Mouse (Mus musculus) mouse embryonic stem cell (cell line): ENCODE measurements at regions not wholly inside any gene's neighbourhood (a gene's known extent, or its start where the extent isn't known, plus 50 kb on each side); places are given as distances from the start of the nearest gene placed in this dataset.

Experiments used
- in situ Hi-C, 2 experiments: fragments of 300-500 bp; cut with MboI; formaldehyde crosslinking; loops; 1 replicate in 1 of 2; 3 replicates in 1 of 2; pipeline ENCODE4 v1.14.3; 2019 to 2020; ENCODE audit warnings: low sequenced_read_pairs in 2 of 2, low pct_unique_long_range_greater_than_20kb in 1 of 2, mixed read lengths in 1 of 2; ENCODE audit not compliant: unreplicated experiment in 1 of 2

DNA sequence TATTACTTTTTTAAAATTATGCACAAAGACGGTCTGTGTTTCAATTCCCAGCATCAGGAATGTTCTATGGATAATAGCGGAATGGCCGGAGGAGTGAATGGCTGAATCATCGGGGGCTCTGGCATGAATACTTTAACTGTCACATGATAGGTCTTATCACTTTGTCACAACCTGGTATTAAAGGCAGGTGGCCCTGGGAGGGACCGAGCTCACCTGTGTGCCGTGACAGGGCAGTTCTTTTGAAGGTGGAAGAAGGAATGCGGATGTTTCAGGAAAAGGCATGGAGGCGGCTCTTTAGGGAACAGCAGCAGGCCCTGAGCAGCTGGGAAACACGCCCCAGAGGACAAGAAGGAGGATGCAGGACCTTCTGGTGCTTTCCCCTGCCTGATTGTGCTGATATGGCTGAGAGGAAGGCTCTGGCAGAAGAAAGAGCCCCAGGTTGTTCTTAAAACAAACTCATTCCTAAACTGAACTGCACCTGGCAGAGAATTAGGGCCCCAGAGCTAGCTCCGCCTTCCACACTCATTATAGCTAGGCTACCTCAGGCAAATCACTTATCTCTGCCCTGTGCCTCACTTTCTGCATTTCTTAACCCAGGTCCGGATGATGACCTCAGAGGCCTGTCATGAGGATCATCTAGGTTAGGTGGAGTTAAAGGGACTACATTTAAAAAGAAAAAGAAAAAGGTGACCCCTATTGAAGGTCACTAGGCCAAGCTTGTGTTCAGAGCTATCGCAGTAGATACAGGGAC is 184.8 kb upstream of the Bcor start:
- in situ Hi-C loops: loop anchor here in 1 of 2 experiments (25.0 kb wide), 1 partner anchor 183 kb away; the partner anchor contains the start of gene Bcor

DNA sequence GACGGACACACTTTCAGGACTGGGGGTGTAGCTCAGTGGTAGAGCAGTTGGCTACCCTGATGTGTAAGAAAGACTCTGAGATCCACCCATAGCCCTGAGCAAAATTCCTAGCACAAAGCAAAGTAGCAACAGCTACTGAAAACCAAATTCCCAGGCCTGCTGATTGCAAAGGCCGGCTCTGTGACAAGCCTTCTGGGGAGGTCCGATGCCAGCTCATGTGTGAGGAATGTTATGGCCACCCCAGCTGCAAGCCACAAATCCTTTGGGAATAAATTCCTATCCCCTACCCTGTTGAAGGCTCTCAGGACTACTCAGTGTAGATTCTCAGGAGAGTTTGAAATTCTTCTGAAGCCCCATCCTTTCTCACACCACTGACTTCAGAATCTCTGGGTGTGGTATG is 186.7 kb upstream of the Bcor start:
- in situ Hi-C loops: loop anchor here in 1 of 2 experiments (25.0 kb wide), 1 partner anchor 185 kb away; the partner anchor contains the start of gene Bcor

DNA sequence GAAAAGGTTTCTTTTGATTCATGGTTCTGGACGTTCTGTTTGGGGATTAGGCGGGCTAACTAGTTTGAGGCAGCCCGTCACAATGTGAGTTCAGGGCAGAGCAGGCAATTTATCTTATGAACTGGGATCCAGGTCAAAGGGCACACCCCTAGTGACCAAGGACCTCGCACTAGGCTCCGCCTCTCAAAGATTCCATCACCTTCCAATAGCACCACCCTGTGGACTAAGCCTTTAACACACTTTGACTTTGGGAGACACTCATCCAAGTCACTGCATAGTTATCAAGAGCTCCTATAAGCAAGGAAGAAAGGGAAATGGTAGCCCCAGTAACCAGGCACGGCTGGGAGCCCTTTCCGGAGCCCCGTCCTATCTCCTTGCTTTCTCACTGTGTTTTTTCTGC is 188.0 kb upstream of the Bcor start:
- in situ Hi-C loops: loop anchor here in 1 of 2 experiments (25.0 kb wide), 1 partner anchor 186 kb away; the partner anchor contains the start of gene Bcor

DNA sequence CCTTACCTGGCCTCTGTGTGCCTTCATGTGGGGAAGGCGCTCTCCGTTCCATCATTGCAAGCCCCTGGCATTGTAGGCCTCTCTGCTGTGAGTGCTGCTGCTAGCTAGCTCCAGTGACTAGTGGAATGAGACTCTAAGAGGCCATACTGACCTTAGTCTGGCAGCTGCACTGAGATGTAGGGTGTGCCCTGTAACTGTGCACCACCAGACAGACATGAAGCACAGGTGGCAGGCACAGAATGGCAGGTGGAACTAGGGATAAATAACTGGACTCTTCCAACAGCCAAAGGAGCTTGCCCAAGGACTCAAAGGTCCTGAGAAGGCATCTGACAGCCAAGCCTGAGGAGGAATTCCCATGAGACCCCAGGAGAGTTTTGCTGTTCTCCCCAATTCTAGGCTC is 194.7 kb upstream of the Bcor start:
- in situ Hi-C loops: loop anchor here in 1 of 2 experiments (25.0 kb wide), 1 partner anchor 718 kb away; no protein-coding TSS in a partner anchor

DNA sequence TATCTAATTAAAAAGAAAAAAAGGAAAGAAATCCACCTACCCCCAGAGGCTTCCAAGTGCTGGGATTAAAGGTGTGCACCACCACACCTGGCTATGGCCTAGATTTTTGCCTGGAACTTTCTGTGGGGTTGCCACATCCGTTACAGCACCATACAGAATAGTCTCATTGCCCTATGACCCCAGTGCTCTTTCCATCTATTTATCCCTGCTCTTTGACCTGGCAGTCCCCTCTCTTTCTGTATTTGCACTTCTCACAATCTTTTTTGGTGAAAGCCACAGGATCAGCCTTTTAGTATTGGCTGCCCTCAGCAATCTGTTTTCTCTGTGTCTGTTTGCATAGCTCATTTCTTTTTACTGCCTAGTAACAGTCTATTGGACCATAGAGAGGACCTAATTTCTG is 197.9 kb upstream of the Bcor start:
- in situ Hi-C loops: loop anchor here in 1 of 2 experiments (25.0 kb wide), 1 partner anchor 721 kb away; no protein-coding TSS in a partner anchor

DNA sequence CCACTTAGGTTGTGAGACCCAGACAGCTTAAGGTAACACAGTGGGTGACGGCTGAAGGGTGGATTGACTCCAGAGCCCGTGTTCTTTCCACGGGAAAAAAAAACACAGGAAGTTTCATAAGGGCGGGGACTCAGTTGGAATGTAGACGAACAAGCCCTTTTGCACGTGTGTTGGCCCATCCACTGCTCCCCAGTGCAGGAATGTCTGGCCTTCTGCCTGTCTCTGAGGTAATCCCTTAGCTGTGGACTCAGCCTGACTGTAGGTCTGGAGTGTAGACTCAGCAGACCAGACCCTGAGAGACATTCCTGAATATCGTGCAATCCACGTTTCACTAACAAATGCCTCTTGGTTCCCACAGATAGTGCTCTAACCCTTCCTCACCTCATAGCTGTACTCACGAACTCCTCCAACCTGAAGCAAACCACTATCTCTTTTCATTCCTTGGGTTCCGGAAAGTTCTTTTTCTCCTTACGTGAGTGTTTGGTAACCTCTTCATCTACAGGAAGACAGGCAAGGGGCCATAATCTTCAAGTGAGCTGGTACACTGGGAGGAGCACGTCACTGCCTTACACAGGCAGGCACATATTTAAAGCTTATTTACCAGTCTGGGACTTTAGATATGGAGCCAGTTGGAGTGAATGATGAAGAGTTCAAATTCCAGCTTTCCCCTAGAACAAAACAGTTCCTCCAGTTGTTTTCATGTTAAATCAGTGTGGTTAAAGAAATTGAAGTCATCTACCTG is 205.6 kb upstream of the Bcor start:
- in situ Hi-C loops: loop anchor here in 1 of 2 experiments (25.0 kb wide), 1 partner anchor 728 kb away; no protein-coding TSS in a partner anchor

DNA sequence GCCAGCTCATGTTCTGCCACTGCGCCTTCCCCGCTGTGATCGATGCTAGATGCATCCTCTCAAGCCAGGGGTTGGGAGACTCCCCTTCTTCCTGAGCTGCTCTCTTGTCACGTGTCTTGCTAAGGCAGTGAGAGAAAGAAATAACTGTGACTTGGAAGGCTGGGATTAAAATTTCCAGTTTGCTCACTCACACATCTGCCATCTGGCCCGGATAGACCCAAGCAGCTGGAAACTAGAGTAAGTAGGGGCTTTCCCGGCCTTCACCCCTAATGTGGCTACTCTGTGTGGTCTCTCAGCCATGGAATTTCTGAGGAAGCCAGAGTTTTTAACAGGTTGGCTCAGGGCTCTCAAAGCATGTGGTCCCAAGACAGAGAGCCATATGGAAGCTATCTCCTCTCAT is 206.6 kb upstream of the Bcor start:
- in situ Hi-C loops: loop anchor here in 1 of 2 experiments (25.0 kb wide), 1 partner anchor 730 kb away; no protein-coding TSS in a partner anchor

DNA sequence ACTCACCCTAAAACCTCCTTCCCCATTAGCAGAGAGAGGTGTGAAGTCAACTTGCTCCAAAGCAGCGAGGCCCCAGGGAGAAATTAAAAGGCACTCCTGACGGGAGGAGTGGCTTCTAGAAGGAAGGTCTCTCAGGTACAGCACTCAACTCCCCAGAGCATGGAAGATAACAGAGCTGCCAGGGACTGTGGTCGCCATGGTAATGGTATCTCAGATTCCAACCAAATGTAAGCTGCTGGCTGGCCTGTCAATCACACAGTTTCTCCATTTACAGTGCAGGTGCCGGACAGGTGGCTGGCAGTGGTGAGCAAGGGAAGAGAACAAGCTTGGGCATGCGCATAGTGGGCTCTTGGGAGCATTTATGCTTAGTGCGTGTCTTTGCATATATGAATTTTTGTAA is 213.5 kb upstream of the Bcor start:
- in situ Hi-C loops: loop anchor here in 1 of 2 experiments (25.0 kb wide), 1 partner anchor 736 kb away; no protein-coding TSS in a partner anchor

DNA sequence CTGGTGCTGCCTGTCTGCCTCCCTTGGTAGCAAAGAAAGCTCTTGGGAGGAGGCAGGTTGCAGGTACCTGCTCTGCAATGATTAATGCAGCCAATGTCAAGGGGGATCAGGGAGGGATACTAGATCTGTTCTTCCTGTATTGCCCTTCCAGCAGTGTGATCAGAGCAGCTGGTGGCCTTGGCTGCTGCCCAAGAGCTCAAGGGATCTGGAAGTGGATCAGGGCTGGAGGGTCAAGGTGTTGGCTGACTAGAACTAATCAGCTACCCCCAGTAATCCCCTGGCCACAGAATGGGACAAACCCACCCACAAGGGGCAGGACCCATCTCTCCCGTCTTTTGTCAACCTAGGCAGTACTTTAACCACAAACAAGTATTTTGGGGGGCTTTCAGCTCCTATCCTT is 211.8 kb upstream of the Atp6ap2 start:
- in situ Hi-C loops: no loop called here

DNA sequence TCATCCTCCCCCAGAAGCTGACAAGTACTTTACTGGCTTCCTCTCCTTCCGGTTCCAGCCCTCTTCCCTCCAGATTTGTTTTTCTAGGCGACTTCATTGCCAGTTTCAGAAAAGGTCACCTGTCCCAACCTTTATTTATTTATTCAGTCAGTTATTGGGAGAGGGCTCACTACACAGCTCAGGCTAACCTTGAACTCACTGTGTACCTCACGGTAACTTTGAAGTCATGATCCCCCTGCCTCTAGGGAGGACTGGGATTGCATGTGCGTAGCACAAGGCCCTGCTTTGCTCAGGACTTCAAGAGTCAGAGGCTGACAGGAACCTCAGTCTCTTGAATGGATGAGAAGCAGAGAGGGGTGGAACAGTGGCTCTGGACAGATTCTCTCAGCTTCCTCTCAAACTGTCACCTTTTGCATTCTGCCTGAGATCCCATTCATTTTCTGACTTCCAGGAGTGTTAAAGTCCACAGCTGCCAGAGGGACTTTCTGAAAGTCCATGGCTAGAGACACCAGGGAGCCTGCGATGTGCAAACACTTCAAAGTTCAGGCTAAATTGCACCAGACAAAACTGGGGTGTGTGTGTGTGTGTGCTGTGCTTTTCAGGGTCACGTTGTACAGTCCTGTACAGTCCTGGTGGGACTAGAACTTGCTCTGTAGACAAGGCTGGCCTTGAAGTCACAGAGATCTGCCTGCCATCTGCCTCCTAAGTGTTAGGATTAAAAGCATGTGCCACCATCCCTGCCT is 211.2 kb upstream of the Atp6ap2 start:
- in situ Hi-C loops: no loop called here

DNA sequence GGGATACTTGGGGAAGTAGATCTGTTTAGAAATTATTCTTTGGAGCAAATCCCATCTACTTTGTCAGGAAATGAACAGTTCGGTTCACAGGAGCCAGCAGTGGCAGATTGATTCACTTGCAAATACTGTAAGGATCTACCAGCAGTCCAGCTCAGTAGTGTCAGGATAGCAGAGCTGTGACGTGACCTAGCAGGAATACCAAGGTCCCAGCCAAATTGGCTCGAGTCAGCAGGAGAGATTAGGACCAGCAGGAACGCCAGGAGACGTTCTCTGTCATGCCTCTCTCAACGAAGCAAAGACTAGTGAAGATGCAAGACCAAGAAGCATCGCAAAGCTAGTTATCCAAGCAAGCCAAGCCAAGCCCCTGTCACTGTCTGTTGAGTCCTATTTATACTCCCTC is 210.2 kb upstream of the Atp6ap2 start:
- in situ Hi-C loops: no loop called here

DNA sequence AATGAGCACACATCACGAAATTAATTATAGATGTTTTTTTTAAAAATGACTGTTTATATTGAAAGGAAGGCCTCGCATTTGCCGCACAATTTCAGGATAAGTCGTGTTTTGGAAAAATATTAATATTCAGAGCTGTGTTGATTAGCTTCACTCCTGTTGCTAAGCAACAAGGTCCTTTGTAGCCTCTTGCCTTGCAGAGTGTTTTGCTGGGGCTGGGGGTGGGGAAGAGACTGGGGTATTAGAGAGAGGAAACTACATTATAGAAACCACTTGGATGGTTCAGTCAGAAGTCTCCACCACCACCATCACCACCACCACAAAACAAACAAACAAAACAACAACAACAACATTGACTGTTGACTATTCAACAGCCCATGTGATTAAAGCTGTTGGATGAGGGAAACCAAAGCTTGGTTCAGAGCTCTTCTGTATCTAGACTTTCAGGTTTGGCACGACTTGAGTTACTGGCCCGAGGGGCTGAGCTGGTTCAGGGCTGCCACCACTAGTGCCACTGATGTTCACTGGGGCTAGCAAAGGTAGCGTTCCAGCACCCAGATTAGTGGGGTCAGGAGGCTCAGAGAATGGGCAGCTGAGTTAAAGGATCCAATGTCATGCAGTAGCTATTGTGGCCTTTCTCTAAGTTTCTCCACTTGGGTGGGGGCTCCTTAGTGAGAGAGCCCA is 195.3 kb upstream of the Atp6ap2 start:
- in situ Hi-C loops: no loop called here

DNA sequence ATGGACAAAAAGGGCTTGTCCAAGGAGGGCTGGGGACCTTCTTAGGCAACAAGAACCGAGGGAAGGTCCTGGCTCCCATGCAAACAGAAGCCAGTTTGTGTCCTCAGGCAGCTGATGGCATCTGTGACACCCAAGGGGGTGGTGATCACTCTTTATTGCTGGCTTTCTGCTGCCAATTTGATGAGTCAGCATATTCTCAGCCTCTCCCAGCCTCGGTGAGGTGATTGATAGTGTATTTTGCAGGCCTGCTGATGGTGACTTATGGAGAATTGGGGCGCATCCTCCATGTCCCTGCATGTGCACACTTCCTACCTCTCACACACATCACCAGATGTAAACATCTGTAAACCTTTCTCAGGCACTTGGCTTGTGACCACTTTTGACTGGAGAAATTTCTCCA is 178.3 kb upstream of the Atp6ap2 start:
- in situ Hi-C loops: no loop called here

DNA sequence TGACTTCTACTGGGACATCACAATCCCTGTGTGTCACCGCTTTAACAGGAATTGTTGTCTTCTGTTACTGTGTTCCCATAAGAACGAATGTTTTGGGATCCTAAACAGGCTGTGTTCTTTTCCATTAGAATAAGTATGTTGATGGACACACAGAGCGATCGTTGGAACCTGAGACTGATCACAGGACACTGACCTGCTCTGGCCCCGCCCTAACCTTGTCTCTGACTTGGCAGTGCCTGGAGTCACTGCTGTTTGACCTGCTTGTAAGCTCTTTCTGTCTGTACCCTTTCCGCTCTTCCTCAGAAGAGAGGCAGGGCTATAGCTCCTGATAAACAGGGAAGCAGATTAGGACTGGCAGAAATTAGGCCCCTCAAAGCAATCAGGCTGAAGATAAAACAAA is 162.0 kb upstream of the Atp6ap2 start:
- in situ Hi-C loops: no loop called here

DNA sequence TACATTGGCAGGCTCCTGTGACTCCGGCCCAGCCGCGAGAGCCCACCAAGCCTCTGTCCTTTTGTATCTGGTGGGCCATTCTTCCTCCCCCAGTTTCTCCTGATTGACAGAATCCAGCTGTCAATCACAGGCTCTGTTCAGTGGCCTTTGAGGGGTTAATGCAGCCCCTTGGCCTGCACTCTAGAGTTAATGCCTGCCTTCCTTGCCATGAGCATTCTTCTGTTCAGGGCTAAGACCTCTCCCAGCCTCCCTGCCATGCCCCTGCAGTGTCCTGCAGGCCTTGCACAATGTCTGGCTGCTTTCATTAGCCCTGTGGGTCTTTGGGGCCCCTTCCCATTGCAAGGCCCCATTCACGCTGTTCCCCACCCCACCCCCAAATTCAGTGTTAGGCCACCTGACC is 160.9 kb upstream of the Atp6ap2 start:
- in situ Hi-C loops: no loop called here

DNA sequence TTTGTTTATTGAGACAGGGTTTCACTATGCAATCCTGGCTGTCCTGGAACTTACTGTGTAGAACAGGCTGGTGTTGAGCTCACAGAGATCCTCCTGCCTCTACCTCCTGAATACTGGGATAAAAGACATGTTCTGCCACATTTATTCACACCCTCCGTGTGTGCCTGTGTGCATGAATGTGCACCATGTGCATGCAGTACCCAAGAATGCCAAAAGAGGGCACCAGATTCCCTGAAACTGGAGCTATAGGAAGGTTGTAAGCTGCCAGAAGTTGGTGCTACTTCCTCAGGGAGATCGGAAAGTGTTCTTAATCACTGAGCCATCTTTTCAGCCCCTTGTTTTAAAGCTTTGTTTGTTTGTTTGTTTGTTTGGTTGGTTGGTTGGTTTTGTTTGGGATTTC is 155.3 kb upstream of the Atp6ap2 start:
- in situ Hi-C loops: no loop called here

DNA sequence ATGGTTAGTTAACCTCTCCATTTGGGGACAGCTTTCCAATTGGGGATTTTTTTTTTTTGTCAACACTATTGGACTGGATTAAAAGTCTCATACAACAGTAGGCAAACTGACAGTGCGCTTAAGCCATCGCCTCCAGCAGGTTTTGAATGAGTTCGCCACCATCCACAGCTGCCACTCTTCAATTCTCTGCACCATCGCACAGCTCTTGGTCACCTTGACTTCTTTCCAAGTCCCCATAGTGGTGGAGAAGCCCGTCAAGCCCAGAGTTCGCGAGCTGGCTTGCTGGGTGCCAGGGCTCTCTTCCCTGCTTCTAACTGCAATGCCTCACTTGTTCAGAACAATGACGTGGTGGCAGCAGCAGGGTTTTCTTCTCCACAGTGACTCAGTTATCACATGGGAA is 151.9 kb upstream of the Atp6ap2 start:
- in situ Hi-C loops: no loop called here

DNA sequence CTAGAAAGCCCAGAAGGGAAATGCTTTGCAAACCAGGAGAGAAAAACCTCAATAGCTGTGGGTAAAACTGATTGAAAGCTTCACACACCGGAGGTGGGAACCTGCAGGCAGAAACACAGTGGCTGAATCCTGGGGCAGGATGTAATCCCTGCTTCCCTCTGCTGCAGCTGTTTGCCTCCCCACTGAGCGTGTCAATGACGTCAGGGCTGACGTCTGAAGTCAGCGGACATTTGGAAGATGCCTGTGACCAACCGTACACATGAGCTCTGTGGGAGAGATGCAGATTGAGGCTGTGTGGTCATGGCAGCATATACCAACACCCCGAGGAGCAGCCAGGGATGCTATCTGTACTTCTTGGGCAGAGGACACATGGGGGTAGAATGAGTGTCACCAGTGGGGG is 151.5 kb upstream of the Atp6ap2 start:
- in situ Hi-C loops: no loop called here
